Mouse (Mus musculus) hindbrain, embryonic 14.5 days (tissue): Measurements from ENCODE around the gene Mrps24. TPM values are rescaled to one million over a fixed set of nuclear protein-coding genes. Genes with fewer than 3 reads are reported as not detected.

Source experiments
- ATAC-seq: fragments of 200-750 bp; cut with Nextera tagmentation; 2 replicates; pipeline ENCODE4 v1.8.0; 2017; ENCODE audit warnings: moderate number of reproducible peaks, mild to moderate bottlenecking, moderate TSS enrichment, moderate library complexity; ENCODE audit not compliant: low FRiP score
- DNase-seq: peaks from one replicate; pipeline ENCODE4 v3.0.0-alpha.2; 2015; ENCODE audit warnings: low spot score
- H3K27ac ChIP-seq: fragments of 300-500 bp; sonication (generic); 2 replicates; pipeline ENCODE4 v1.5.1; 2014; ENCODE audit warnings: mild to moderate bottlenecking, moderate library complexity
- H3K27me3 ChIP-seq: fragments of 300-500 bp; sonication (generic); 2 replicates; pipeline ENCODE4 v1.6.1; 2014; ENCODE audit warnings: mild to moderate bottlenecking, low read length, mixed read lengths; ENCODE audit not compliant: control insufficient read depth, insufficient read depth
- H3K36me3 ChIP-seq: fragments of 300-500 bp; sonication (generic); replicated peaks from 2 replicates; pipeline ENCODE4 v1.6.1; 2014; ENCODE audit not compliant: control insufficient read depth, insufficient read depth
- H3K4me1 ChIP-seq: fragments of 300-500 bp; sonication (generic); replicated peaks from 2 replicates; pipeline ENCODE4 v1.6.1; 2014; ENCODE audit warnings: antibody characterized with exemption, low read length, mixed read lengths; ENCODE audit not compliant: control insufficient read depth, insufficient read depth
- H3K4me2 ChIP-seq: fragments of 300-500 bp; sonication (generic); replicated peaks from 2 replicates; pipeline ENCODE4 v1.6.1; 2014; ENCODE audit warnings: mild to moderate bottlenecking, moderate library complexity
- H3K4me3 ChIP-seq: fragments of 300-500 bp; sonication (generic); replicated peaks from 2 replicates; pipeline ENCODE4 v1.5.1; 2014; ENCODE audit warnings: mild to moderate bottlenecking, low read length
- H3K9ac ChIP-seq: fragments of 300-500 bp; sonication (generic); 2 replicates; pipeline ENCODE4 v1.6.1; 2014
- H3K9me3 ChIP-seq: fragments of 300-500 bp; sonication (generic); 2 replicates; pipeline ENCODE4 v1.6.1; 2016; ENCODE audit warnings: low read length; ENCODE audit not compliant: control insufficient read depth
- WGBS: fragments of 180-500 bp; shearing (Covaris S2); extraction: QIAGEN DNeasy Blood & Tissue Kit; methylation state at CpG from one replicate; pipeline ENCODE4 v1.1.7; 2014; 5-methylcytosine and 5-hydroxymethylcytosine counted together
- polyA plus RNA-seq: library from polyadenylated mRNA; unstranded; fragments of >200 nt; fragmentation: Nextera tagmentation; extraction: Ambion mirVana; gene quantifications from 2 replicates; pipeline ENCODE4 v1.2.1, GENCODE M21; 2014

Gene Mrps24
- polyA plus RNA-seq, 1 experiment from 2014 or later, result 224 TPM

DNA sequence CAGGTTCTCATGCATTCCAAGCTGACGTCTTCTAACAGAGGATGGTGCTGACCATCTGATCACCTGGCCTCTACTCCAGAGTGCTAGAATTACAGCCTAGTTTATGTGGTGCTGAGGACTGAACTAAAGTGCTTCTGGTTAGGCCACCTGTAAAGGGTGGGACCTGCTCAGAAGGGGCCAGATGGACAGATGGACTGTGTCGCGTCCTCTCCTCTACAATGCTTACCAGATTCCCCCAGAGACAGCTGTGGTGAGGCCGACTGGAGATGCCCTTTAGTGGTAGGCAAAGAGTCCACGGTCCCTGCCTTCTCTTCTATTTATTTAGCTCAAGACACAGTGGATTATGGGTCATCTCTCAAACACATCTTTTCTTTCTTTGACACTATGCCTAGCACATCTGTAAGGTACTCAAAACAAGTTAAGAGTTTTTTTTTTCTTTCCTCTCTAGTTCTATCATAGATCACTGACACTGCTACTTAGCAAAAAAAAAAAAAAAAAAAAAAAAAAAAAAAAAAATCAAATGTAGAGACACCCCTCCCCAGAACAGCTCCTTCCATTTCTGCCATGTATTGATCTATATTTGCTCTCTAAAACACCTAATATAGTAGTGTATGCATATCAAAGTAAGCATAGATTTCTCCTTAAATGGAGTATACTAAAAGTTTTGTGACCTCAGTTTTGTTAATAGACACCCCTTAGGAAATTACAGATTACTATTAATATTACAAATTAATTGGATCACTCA lies 23.6 kb upstream of the Mrps24 start:
- Histone ChIP-seq H3K4me2 (no peak overlapping the region), H3K4me3 (no peak overlapping the region), H3K9ac (no peak overlapping the region), H3K27me3 (no peaks in the 10 kb centered on the region), H3K9me3 (no peaks in the 10 kb centered on the region), H3K27ac (no peak overlapping the region), H3K4me1 (peaks cover 11% of the 10 kb centered on the region), H3K36me3 (no peaks in the 10 kb centered on the region)
- no peak for DNase-seq
- 71% methylated on average over 5 of the region's 5 CpGs for WGBS
- ATAC-seq, result no peak

DNA sequence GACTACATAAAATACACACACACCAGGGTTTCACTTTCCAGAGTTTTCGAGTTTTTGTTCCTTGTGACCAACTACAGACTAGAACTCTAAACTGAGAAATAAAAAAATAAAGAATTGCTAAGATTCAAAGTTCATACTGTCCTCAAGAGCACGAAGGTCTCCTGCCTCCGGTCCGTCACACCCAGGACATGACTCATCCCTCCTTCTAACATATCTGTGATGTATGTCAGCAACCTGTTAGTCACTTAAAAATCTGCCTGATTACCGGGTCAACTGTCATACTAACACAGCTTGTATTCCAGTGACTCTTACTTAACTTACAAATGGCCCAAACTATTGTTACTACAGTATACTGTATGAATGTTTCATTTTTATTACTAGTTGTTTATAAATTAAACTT lies 21.7 kb upstream of the Mrps24 start:
- Histone ChIP-seq H3K36me3 (no peaks in the 10 kb centered on the region), H3K9me3 (no peaks in the 10 kb centered on the region), H3K4me1 (peaks cover 15% of the 10 kb centered on the region), H3K4me3 (no peak overlapping the region), H3K9ac (no peak overlapping the region), H3K4me2 (no peak overlapping the region), H3K27ac (no peak overlapping the region), H3K27me3 (no peaks in the 10 kb centered on the region)
- 94% methylated on average over 5 of the region's 5 CpGs for WGBS
- DNase-seq, result no peak
- ATAC-seq, result no peak

DNA sequence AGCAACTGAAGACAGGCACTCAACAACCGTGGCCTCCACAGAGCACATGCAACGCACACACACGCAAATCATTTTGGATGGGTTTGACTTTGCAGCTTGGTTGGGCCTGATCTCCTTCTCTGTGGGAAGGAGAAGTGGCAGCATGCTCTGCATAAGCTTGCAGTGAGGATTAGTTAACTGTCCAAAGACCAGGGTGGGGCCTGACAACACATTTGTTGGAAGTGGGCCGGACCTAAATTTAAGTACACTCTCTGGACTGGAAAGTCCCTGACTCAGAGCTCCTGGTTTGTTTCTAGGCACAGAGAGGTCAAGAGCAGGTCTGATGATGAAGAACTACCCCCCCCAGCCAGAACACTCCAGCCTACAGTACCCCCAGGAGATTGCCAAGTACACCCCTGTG lies 18.8 kb upstream of the Mrps24 start:
- Histone ChIP-seq H3K4me3 (no peak overlapping the region), H3K27ac (no peak overlapping the region), H3K4me1 (0 out of 2 replicates have a peak, but pooled peaks cover 4% of the 10 kb centered on the region), H3K9me3 (no peaks in the 10 kb centered on the region), H3K27me3 (no peaks in the 10 kb centered on the region), H3K4me2 (no peak overlapping the region), H3K9ac (no peak overlapping the region), H3K36me3 (no peaks in the 10 kb centered on the region)
- 91% methylated on average over 4 of the region's 4 CpGs for WGBS
- ATAC-seq (no peak), DNase-seq (no peak)

DNA sequence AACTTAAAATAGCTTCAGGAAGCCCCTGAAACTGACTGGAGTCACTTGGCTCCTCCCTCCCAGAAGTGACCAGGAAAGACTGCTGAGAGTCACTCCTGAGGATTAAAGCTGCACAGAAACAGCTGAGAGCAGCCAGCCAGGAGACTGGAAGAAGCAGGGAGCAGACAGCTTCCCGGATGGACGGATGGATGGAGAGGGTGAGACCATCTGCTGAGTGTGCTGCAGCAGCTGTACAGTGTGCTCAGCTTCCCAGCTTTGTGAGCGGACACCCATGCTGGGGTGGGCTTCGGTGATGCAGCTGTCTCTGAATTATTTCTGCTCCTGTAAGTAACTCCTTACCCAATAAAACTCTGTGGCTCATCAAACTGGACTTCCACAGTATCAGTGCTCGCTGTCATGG lies 16.9 kb upstream of the Mrps24 start:
- Histone ChIP-seq H3K9ac (no peak overlapping the region), H3K4me1 (0 out of 2 replicates have a peak, but pooled peaks cover 4% of the 10 kb centered on the region), H3K27ac (no peak overlapping the region), H3K4me3 (no peak overlapping the region), H3K4me2 (no peak overlapping the region), H3K27me3 (no peaks in the 10 kb centered on the region), H3K36me3 (no peaks in the 10 kb centered on the region), H3K9me3 (no peaks in the 10 kb centered on the region)
- no peak for ATAC-seq
- WGBS, result 57% methylated on average over 5 of the region's 5 CpGs
- no peak for DNase-seq

DNA sequence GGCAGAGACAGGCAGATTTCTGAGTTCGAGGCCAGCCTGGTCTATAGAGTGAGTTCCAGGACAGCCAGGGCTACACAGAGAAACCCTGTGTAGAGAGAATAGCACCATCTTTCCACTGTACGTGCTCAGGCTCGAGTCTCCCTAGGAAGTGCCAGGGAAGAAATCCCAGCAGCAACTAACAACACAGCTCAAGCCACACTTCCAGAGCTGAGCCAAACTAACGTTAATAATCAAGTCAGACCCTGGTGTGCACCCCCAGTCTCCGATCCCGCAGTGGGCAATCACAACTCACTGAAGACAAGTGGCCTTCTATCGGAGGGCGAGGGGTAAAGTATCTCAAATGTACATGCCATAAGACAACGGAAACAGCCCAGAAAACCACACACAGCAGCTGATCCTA lies 14.1 kb upstream of the Mrps24 start:
- H3K36me3 ChIP-seq, result no peaks in the 10 kb centered on the region
- H3K4me2 ChIP-seq, result no peak overlapping the region
- no peak overlapping the region for H3K27ac ChIP-seq
- no peak overlapping the region for H3K9ac ChIP-seq
- no peak overlapping the region for H3K4me3 ChIP-seq
- 0 out of 2 replicates have a peak, but pooled peaks cover 4% of the 10 kb centered on the region for H3K4me1 ChIP-seq
- DNase-seq, result no peak
- no peak for ATAC-seq
- no peaks in the 10 kb centered on the region for H3K9me3 ChIP-seq
- WGBS, result 94% methylated on average over 9 of the region's 9 CpGs
- H3K27me3 ChIP-seq, result no peaks in the 10 kb centered on the region

DNA sequence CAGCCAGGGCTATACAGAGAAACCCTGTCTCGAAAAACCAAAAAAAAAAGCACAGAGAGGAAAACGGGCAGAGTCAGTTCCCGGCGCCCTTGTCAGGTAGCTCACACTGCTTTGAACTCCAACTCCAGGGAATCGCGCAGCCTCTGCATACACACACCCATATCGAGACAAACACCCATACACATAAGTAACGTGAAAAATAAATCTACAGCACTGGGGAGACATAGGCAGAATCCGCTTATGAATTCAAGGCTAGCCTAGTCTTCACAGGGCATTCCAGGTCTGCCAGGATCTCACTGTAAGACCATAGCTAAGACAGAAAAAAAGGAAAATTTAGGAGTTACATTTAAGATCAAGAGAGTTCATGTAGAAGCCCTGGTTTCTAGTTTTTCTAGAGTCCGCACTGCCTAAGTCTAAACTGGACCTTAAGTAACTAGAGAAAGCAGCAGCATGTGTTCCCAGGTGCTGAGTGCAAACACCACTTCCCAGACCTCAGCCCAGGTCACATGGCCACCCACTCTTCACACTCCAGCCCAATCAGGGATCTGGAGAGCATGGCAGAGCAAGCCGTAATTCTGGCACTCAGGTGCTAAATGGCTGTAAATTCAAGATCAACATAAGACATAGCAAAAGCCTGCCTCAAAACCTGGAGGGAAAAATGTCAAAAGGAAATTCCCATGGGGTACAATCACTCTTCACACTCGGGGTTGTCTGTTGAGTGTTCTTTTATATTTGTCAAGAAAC lies 3.3 kb upstream of the Mrps24 start:
- Histone ChIP-seq H3K4me3 (no peak overlapping the region), H3K4me2 (no peak overlapping the region), H3K27me3 (no peaks in the 10 kb centered on the region), H3K9ac (no peak overlapping the region), H3K4me1 (no peaks in the 10 kb centered on the region), H3K36me3 (peaks cover 51% of the 10 kb centered on the region), H3K27ac (no peak overlapping the region), H3K9me3 (no peaks in the 10 kb centered on the region)
- ATAC-seq (no peak), DNase-seq (no peak)
- 93% methylated on average over 12 of the region's 12 CpGs for WGBS

DNA sequence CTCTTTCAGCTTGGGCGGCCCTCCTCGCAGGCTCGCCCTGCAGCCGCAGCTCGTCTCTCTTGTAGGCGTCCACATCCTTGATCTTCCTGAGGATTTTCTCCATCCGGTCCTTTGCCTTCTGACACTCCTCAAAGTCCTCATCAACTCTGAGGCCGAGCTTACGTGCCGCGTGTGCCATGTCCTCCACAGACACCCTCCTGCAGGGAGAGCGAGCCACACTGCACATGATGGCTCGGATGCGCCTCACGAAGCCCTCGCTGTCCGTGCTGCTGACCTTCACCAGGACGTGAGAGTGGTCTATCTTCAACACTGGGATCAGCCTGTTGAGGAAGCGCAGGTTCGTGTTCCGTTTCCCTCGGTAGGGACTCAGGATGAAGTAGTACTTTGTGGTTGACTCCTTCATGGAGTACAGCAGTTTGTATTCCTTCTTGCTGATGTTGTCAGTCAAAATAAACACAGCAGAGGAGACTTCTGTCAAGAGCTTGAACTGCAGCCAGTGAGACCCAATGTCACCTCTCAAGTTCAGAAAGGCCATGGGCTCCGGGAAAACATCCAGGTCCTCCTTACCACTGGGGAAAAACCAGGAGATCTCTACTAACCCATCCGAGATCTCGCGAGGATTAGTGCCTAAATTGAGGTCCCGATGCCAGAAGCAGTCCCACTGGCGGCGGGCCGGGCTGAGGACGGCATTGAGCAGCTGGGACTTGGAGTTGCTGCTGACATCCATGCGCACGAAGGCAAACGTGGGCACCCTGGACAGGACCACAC lies 1.6 kb upstream of the Mrps24 start:
- no peaks in the 10 kb centered on the region for H3K4me1 ChIP-seq
- WGBS, result 94% methylated on average over 34 of the region's 34 CpGs
- no peaks in the 10 kb centered on the region for H3K27me3 ChIP-seq
- DNase-seq (no peak), ATAC-seq (no peak)
- no peak overlapping the region for H3K4me2 ChIP-seq
- H3K27ac ChIP-seq, result no peak overlapping the region
- H3K9ac ChIP-seq, result no peak overlapping the region
- H3K4me3 ChIP-seq, result no peak overlapping the region
- peaks cover 48% of the 10 kb centered on the region for H3K36me3 ChIP-seq
- H3K9me3 ChIP-seq, result no peaks in the 10 kb centered on the region

DNA sequence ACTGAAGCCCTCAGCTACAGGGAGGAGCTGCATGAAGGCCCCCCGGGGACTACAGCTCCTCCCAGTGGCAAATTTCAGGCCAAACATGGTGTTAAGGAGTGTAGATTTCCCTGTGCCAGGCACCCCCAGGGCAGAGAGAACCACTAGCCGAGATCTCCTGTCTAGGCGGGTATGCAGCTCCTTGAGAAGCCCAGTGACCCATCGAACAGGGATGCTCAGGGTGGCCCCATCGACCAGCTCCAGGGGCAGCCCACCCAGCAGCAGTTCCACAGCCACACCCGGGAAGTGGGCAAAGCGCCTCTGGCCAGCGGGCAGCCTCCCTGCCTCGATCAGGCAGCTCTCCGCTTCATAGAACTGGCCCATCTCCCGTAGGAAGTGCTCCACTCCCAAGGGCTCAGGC lies 766 bp upstream of the Mrps24 start:
- DNase-seq, result no peak
- 91% methylated on average over 11 of the region's 11 CpGs for WGBS
- Histone ChIP-seq H3K36me3 (peaks cover 45% of the 10 kb centered on the region), H3K4me2 (no peak overlapping the region), H3K4me1 (no peaks in the 10 kb centered on the region), H3K27ac (no peak overlapping the region), H3K27me3 (no peaks in the 10 kb centered on the region), H3K9ac (no peak overlapping the region), H3K9me3 (no peaks in the 10 kb centered on the region), H3K4me3 (no peak overlapping the region)
- ATAC-seq, result no peak

DNA sequence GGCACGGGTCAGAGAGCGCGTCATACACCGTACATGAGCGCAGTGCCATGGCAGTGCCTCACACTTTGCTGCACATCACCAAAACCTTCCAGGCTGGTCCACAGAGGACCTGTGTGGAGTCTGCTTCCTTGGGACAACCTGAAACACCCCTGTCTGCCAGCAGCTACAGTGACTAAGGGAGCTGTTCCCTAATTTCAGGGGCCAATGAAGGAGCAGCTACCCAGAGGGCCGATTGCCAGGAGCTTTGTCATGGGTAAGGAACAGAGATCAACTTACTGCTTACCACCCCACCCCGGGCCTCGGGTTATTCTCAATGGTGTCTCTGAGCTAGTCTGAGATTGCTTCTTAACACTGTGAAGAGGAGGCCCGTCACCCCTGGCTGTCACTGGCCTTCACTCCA lies 301 bp downstream of the Mrps24 start:
- Histone ChIP-seq H3K4me3 (no peak overlapping the region), H3K9me3 (no peaks in the 10 kb centered on the region), H3K36me3 (peaks cover 45% of the 10 kb centered on the region), H3K27ac (no peak overlapping the region), H3K4me1 (no peaks in the 10 kb centered on the region), H3K27me3 (no peaks in the 10 kb centered on the region), H3K9ac (no peak overlapping the region), H3K4me2 (no peak overlapping the region)
- ATAC-seq (no peak), DNase-seq (no peak)
- WGBS, result 92% methylated on average over 9 of the region's 9 CpGs
